Mouse (Mus musculus): ENCODE measurements around the gene Pla2g12b. TPM values are rescaled to one million over a fixed set of nuclear protein-coding genes. Genes with fewer than 3 reads are reported as not detected.
A peak's percentile ranks its signal among the peaks of the same experiment; 100 is the strongest.

Pla2g12b gene
- polyA plus RNA-seq, 1 experiment = 0.19 TPM

DNA sequence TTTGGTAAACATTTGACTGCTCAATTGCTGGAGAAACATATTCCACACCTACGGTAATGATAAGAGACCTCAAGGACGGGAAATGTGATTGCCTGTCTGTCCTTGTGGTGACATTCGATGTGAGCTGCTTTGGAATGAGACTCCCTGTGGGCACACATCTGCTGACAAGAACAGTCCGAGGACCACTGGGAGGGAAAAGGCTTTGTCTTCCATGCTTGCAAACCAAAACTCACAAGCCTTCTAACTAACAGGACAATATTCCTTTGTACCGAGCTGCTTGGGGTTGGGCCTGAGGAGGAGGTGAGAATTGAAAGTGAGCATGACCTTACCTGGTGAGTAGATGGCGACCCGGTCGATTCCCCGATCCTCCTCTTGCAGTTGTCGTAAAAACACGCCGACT lies 63.8 kb downstream of the Pla2g12b start:
- TF ChIP-seq CTCF (IDR thresholded peaks at IDR 0.05; ENCODE audit: control insufficient read depth, insufficient read depth, insufficient replicate concordance, low read depth, low read length) = no peak
- no peak for TF ChIP-seq POLR2A (IDR thresholded peaks at IDR 0.05; ENCODE audit: control insufficient read depth, low read depth, low read length)
- H3K4me3 ChIP-seq (ENCODE audit: control insufficient read depth, low read depth, low read length) = peak overlapping the region; percentile 28
- no peak overlapping the region for H3K27ac ChIP-seq (ENCODE audit: control insufficient read depth, insufficient read depth, low read depth, low read length)
- no peaks in the 10 kb centered on the region for H3K4me1 ChIP-seq (ENCODE audit: control insufficient read depth, insufficient read depth, low read length)
- H3K36me3 ChIP-seq (ENCODE audit: control insufficient read depth, insufficient read depth, low read length) = no peaks in the 10 kb centered on the region
- no peaks in the 10 kb centered on the region for H3K27me3 ChIP-seq (ENCODE audit: control insufficient read depth, insufficient read depth, low read length)

DNA sequence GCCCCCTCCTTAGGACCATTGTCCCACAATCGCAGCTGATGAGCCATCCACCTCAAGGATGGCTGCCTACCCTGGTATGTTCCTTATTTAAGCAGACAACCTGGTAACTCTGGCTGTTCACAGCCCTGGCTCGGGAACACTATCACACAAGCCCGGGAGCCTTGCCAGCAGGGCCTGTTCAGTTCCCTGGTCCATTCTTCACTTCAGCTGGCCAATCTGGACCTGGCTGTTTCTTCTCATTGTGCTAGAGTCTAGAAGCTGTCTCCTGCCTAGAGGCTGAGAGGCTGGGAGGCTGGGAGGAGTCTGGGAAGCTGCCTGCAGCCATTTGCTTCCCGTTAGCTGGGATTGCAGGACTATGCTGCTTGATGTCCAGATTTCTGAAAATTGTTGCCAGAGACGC lies 67.0 kb downstream of the Pla2g12b start:
- no peak overlapping the region for H3K27ac ChIP-seq (ENCODE audit: control insufficient read depth, insufficient read depth, low read depth, low read length)

More for the DNA sequence above, 67.0 kb downstream of the Pla2g12b start:
- H3K4me3 ChIP-seq (ENCODE audit: control insufficient read depth, low read depth, low read length) = peak overlapping the region; percentile 46; the same call in 1 of the 2 replicates
- no peaks in the 10 kb centered on the region for H3K4me1 ChIP-seq (ENCODE audit: control insufficient read depth, insufficient read depth, low read length)
- H3K36me3 ChIP-seq (ENCODE audit: control insufficient read depth, insufficient read depth, low read length) = no peaks in the 10 kb centered on the region
- TF ChIP-seq CTCF (IDR thresholded peaks at IDR 0.05; ENCODE audit: control insufficient read depth, insufficient read depth, insufficient replicate concordance, low read depth, low read length) (no peak), POLR2A (IDR thresholded peaks at IDR 0.05; ENCODE audit: control insufficient read depth, low read depth, low read length) (no peak)
- no peaks in the 10 kb centered on the region for H3K27me3 ChIP-seq (ENCODE audit: control insufficient read depth, insufficient read depth, low read length)

Other genes starting within 250 kb of the Pla2g12b start
- gene Sept10, start 181.8 kb upstream of the Pla2g12b start, polyA plus RNA-seq (2012; rRNA removed) = 45.5 and 52.0 TPM in 2 replicates
- 2.3 and 2.5 TPM in 2 replicates for gene Sowahc, start 181.7 kb upstream of the Pla2g12b start, polyA plus RNA-seq (2012; rRNA removed)
- 4.8 and 6.9 TPM in 2 replicates for gene P4ha1, start 80.4 kb upstream of the Pla2g12b start, polyA plus RNA-seq (2012; rRNA removed)
- 5.1 and 6.3 TPM in 2 replicates for gene Gm10273, start 8.0 kb upstream of the Pla2g12b start, polyA plus RNA-seq (2012; rRNA removed)
- 2.7 and 3.0 TPM in 2 replicates for gene Oit3, start 38.1 kb downstream of the Pla2g12b start, polyA plus RNA-seq (2012; rRNA removed)
- not detected in 2 replicates for gene Gm10322, start 212.4 kb downstream of the Pla2g12b start, polyA plus RNA-seq (2012; rRNA removed)
- gene Mcu, start 213.0 kb downstream of the Pla2g12b start, polyA plus RNA-seq (2012; rRNA removed) = 15.9 and 16.7 TPM in 2 replicates

Data from testis, adult 2 months (tissue).